In genomic region chr16:52601068-52601829, GRCm38 (mm10) we compare ENCODE assay signal across 24 mouse cellular contexts.
DNase-seq lines count a peak whose midpoint lies in the region; ATAC-seq and TF ChIP-seq lines count a peak whose summit lies in the region.
"Had no signal": no experiment of that assay in that cellular context is flagged by ENCODE, and none has a peak within 500 bp of the region (broad histone marks: within the 10 kb centered on the region; RNA-seq: fewer than 3 reads in every experiment).

No protein-coding gene starts in this region.

- no peak for TF ChIP-seq CTCF in liver, postnatal 0 days (IDR thresholded peaks at IDR 0.05; ENCODE audit: low read depth)

- no peak overlapping the region for H3K27ac ChIP-seq in midbrain, embryonic 12.5 days (replicated peaks)
- no peak overlapping the region for H3K27ac ChIP-seq in midbrain, embryonic 10.5 days (replicated peaks)
- H3K27ac ChIP-seq in forebrain, embryonic 12.5 days = no peak overlapping the region
- no peak overlapping the region for H3K27ac ChIP-seq in liver, postnatal 0 days (ENCODE audit: low read depth)
- H3K27ac ChIP-seq: embryonic facial prominence, embryonic 10.5 days; gastrocnemius, adult 2 months; heart, embryonic 15.5 days; kidney, postnatal 0 days; liver, embryonic 15.5 days had no signal

- no peak overlapping the region for H3K4me2 ChIP-seq in midbrain, embryonic 12.5 days (replicated peaks)
- no peak overlapping the region for H3K4me2 ChIP-seq in forebrain, embryonic 12.5 days
- H3K4me2 ChIP-seq in liver, postnatal 0 days (ENCODE audit: low read depth, low read length) = no peak overlapping the region
- H3K4me2 ChIP-seq: heart, embryonic 15.5 days; liver, embryonic 15.5 days had no signal

- TF ChIP-seq EP300 in liver, postnatal 0 days (IDR thresholded peaks at IDR 0.05; ENCODE audit: low read depth) = no peak

- H3K4me1 ChIP-seq in midbrain, embryonic 12.5 days = no peaks in the 10 kb centered on the region
- H3K4me1 ChIP-seq in midbrain, embryonic 10.5 days = no peaks in the 10 kb centered on the region
- H3K4me1 ChIP-seq in forebrain, embryonic 12.5 days = peaks cover 8% of the 10 kb centered on the region; the same call in 1 of the 2 replicates
- H3K4me1 ChIP-seq in liver, postnatal 0 days (ENCODE audit: insufficient read depth) = no peaks in the 10 kb centered on the region
- H3K4me1 ChIP-seq: embryonic facial prominence, embryonic 10.5 days; liver, embryonic 15.5 days had no signal

- H3K36me3 ChIP-seq in midbrain, embryonic 12.5 days = no peaks in the 10 kb centered on the region
- no peaks in the 10 kb centered on the region for H3K36me3 ChIP-seq in midbrain, embryonic 10.5 days
- no peaks in the 10 kb centered on the region for H3K36me3 ChIP-seq in forebrain, embryonic 12.5 days (replicated peaks)
- no peaks in the 10 kb centered on the region for H3K36me3 ChIP-seq in liver, postnatal 0 days (replicated peaks; ENCODE audit: insufficient read depth, low read length)
- H3K36me3 ChIP-seq: embryonic facial prominence, embryonic 10.5 days; heart, embryonic 15.5 days; liver, embryonic 15.5 days had no signal

- WGBS in midbrain, embryonic 12.5 days = 66% methylated on average over 8 of the region's 8 CpGs
- WGBS in midbrain, embryonic 10.5 days = 66% methylated on average over 8 of the region's 8 CpGs
- 22% methylated on average over 8 of the region's 8 CpGs for WGBS in forebrain, embryonic 12.5 days
- WGBS in liver, postnatal 0 days (ENCODE audit: insufficient replicate concordance) = 78% methylated on average over 8 of the region's 8 CpGs

- H3K9me3 ChIP-seq in midbrain, embryonic 12.5 days = no peaks in the 10 kb centered on the region
- H3K9me3 ChIP-seq in midbrain, embryonic 10.5 days (replicated peaks) = no peaks in the 10 kb centered on the region
- no peaks in the 10 kb centered on the region for H3K9me3 ChIP-seq in forebrain, embryonic 12.5 days
- no peaks in the 10 kb centered on the region for H3K9me3 ChIP-seq in liver, postnatal 0 days (ENCODE audit: low read length)
- H3K9me3 ChIP-seq: embryonic facial prominence, embryonic 10.5 days; heart, embryonic 15.5 days; liver, embryonic 15.5 days had no signal

- H3K4me3 ChIP-seq in midbrain, embryonic 12.5 days = no peak overlapping the region
- no peak overlapping the region for H3K4me3 ChIP-seq in midbrain, embryonic 10.5 days
- H3K4me3 ChIP-seq in forebrain, embryonic 12.5 days (replicated peaks) = no peak overlapping the region
- no peak overlapping the region for H3K4me3 ChIP-seq in liver, postnatal 0 days (ENCODE audit: low read depth, low read length)
- H3K4me3 ChIP-seq: embryonic facial prominence, embryonic 10.5 days; gastrocnemius, adult 2 months; heart, embryonic 15.5 days; liver, embryonic 15.5 days had no signal

- DNase-seq in embryo, embryonic 11 days = peak; percentile 6
- no peak for DNase-seq in embryo, embryonic 10 days (ENCODE audit: low spot score)
- DNase-seq in midbrain, embryonic 10.5 days (ENCODE audit: low spot score) = no peak
- peak; percentile 85 for DNase-seq in retina, embryonic 14.5 days (ENCODE audit: low spot score)
- no peak for DNase-seq in liver, postnatal 0 days
- DNase-seq: adrenal gland, postnatal 10 days; cerebellum, adult 2 months; cerebellum, postnatal 25 days; gastrocnemius, adult 2 months; heart, postnatal 4 days; kidney, adult 18-20 months; layer of hippocampus, adult 9-11 months; left cerebral cortex, postnatal 4 days; liver; lung, postnatal 4 days; thymus, adult 18-20 months; thymus, postnatal 36 days had no signal

- H3K9ac ChIP-seq in midbrain, embryonic 12.5 days (replicated peaks) = no peak overlapping the region
- H3K9ac ChIP-seq in forebrain, embryonic 12.5 days = no peak overlapping the region
- no peak overlapping the region for H3K9ac ChIP-seq in liver, postnatal 0 days (replicated peaks)
- H3K9ac ChIP-seq: heart, embryonic 15.5 days; liver, embryonic 15.5 days had no signal

- no peaks in the 10 kb centered on the region for H3K27me3 ChIP-seq in midbrain, embryonic 12.5 days
- H3K27me3 ChIP-seq in midbrain, embryonic 10.5 days (ENCODE audit: low read depth, poor library complexity, severe bottlenecking) = no peaks in the 10 kb centered on the region
- H3K27me3 ChIP-seq in forebrain, embryonic 12.5 days = peaks cover 35% of the 10 kb centered on the region
- H3K27me3 ChIP-seq in liver, postnatal 0 days (ENCODE audit: insufficient read depth, low read length) = no peaks in the 10 kb centered on the region
- H3K27me3 ChIP-seq: heart, embryonic 15.5 days; liver, embryonic 15.5 days had no signal

- ATAC-seq in midbrain, embryonic 12.5 days (ENCODE audit: low FRiP score, low read depth) = peak; percentile 71; the same call in 1 of the 2 replicates
- ATAC-seq in forebrain, embryonic 12.5 days (ENCODE audit: low FRiP score) = peak; percentile 95
- ATAC-seq in liver, postnatal 0 days = no peak
- ATAC-seq: inflammation-experienced regulatory T-cells, adult 6 months had no signal

Comparison
In these comparisons a context has a peak if more than half of its experiments do, and no peak if none do; other contexts are left out.
1. DNase-seq: peak in embryo, embryonic 11 days (single experiment) and retina, embryonic 14.5 days (single experiment); none in embryo, embryonic 10 days (single experiment), midbrain, embryonic 10.5 days (single experiment) and liver, postnatal 0 days (single experiment).